Mouse (Mus musculus): ENCODE data around the gene Ppp1cb. TPM values are rescaled to one million over a fixed set of nuclear protein-coding genes. Genes with fewer than 3 reads are reported as not detected.
A peak's percentile ranks its signal among the peaks of the same experiment; 100 is the strongest.

Gene Ppp1cb
- polyA plus RNA-seq, 1 experiment from 2014 or later = 110 TPM

DNA sequence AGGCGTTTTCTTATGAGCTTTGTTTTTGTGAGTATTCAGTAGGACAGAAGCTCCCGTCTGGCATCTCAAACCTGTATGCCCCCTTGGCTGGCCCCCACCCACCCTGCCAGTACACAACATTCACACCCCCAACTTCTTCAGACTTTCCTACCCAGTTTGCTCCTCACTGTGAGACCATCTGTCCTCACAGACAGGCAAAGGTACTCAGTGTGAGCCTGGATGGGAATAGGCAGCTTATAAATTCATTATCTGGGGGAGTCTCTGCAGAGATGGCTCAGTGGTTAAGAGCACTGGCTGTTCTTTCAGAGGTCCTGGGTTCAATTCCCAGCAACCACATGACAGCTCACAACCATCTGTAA, 20.1 kb upstream of the Ppp1cb start:
- H3K27me3 ChIP-seq (ENCODE audit: control insufficient read depth, insufficient read depth, low read depth, low read length) = no peaks in the 10 kb centered on the region
- H3K9me3 ChIP-seq (replicated peaks; ENCODE audit: control insufficient read depth, low read length) = no peaks in the 10 kb centered on the region
- no peak overlapping the region for H3K4me3 ChIP-seq (ENCODE audit: low read depth, low read length)
- H3K4me2 ChIP-seq (ENCODE audit: low read depth, low read length) = no peak overlapping the region
- no peaks in the 10 kb centered on the region for H3K36me3 ChIP-seq (ENCODE audit: control insufficient read depth, insufficient read depth)
- 45% methylated on average over 2 of the region's 2 CpGs for WGBS (ENCODE audit: insufficient replicate concordance)
- no peaks in the 10 kb centered on the region for H3K4me1 ChIP-seq (ENCODE audit: control insufficient read depth, low read depth, low read length)
- no peak overlapping the region; the same call in 1 of the 2 replicates for H3K27ac ChIP-seq (ENCODE audit: low read length)
- ATAC-seq (ENCODE audit: low read depth) = no peak
- no peak overlapping the region for H3K9ac ChIP-seq (ENCODE audit: low read depth, low read length)

DNA sequence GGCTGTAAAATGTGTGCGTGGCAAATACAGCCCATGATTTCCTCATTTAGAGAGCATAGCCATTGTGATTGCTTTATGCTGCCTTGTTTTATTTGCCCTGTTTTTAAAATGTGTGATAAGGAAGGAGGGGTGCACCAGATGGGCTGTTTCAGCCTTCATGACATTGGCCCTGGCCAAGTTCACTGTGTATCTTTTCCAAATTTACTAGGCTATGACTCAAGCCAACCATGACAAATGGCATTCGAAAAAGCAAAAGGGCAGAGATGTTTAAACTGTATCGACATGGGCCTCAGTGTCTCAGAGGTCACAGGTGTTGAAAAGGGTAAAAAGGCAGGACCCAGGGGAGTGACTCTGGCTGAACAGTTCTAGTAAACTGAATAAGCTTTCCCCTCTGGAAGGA, 17.3 kb upstream of the Ppp1cb start:
- no peaks in the 10 kb centered on the region for H3K4me1 ChIP-seq (ENCODE audit: control insufficient read depth, low read depth, low read length)
- H3K9ac ChIP-seq (ENCODE audit: low read depth, low read length) = no peak overlapping the region
- no peaks in the 10 kb centered on the region for H3K9me3 ChIP-seq (replicated peaks; ENCODE audit: control insufficient read depth, low read length)
- WGBS (ENCODE audit: insufficient replicate concordance) = 63% methylated on average over 3 of the region's 3 CpGs
- no peak overlapping the region for H3K4me2 ChIP-seq (ENCODE audit: low read depth, low read length)
- no peaks in the 10 kb centered on the region for H3K27me3 ChIP-seq (ENCODE audit: control insufficient read depth, insufficient read depth, low read depth, low read length)
- H3K36me3 ChIP-seq (ENCODE audit: control insufficient read depth, insufficient read depth) = no peaks in the 10 kb centered on the region
- H3K27ac ChIP-seq (ENCODE audit: low read length) = no peak overlapping the region
- H3K4me3 ChIP-seq (ENCODE audit: low read depth, low read length) = no peak overlapping the region
- ATAC-seq (ENCODE audit: low read depth) = no peak

DNA sequence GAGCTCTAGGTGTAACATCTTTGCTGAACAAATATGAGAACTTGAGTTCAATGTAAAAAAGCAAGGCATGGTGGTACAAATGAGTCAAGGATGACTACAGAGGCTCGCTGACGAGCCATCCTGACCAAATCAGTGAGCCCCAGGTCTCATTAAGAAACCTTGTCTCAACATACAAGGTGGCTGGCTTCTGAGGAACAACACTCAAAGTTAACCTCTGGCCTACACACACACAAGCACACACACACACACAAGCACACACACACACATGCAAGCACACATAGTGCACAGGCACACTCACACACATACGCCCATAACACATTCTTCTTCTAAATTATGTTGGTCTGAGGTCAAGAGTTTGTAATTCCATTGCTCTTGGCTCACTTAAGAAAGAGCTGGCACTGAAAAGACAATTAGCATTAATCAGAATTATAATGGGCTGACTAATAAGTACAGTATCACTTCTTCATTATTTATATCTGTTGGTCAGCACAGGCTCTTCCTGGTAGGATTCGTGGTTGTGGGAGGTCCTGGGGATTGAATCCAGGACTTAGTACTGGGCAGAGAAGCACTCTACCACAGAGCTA, 16.6 kb upstream of the Ppp1cb start:
- ATAC-seq (ENCODE audit: low read depth) = no peak
- no peak overlapping the region for H3K4me2 ChIP-seq (ENCODE audit: low read depth, low read length)
- H3K4me1 ChIP-seq (ENCODE audit: control insufficient read depth, low read depth, low read length) = no peaks in the 10 kb centered on the region
- no peaks in the 10 kb centered on the region for H3K36me3 ChIP-seq (ENCODE audit: control insufficient read depth, insufficient read depth)
- H3K4me3 ChIP-seq (ENCODE audit: low read depth, low read length) = no peak overlapping the region
- H3K9me3 ChIP-seq (replicated peaks; ENCODE audit: control insufficient read depth, low read length) = no peaks in the 10 kb centered on the region
- 64% methylated on average over 4 of the region's 4 CpGs for whole genome bisulfite sequencing (ENCODE audit: insufficient replicate concordance)
- no peak overlapping the region for H3K27ac ChIP-seq (ENCODE audit: low read length)
- H3K27me3 ChIP-seq (ENCODE audit: control insufficient read depth, insufficient read depth, low read depth, low read length) = no peaks in the 10 kb centered on the region
- H3K9ac ChIP-seq (ENCODE audit: low read depth, low read length) = no peak overlapping the region

DNA sequence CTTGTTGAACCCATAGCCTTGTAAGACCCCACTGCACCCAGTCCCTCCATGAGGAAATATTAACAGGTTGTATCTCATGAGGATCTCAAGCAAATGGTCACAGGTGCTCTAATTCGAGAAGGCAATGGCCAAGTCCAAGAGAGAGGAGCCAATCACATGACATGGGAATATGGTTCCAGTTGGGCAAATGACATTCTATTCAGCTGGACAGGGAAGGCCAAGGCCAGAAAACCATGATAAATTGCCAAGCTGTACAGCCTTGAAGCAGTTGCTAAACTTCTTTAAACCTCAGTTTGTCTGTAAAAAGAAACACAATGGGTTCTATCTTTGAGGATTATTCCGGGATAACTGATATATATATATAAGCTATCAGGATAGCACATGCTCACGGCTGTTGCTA, 14.7 kb upstream of the Ppp1cb start:
- no peaks in the 10 kb centered on the region for H3K36me3 ChIP-seq (ENCODE audit: control insufficient read depth, insufficient read depth)
- H3K27ac ChIP-seq (ENCODE audit: low read length) = no peak overlapping the region
- no peaks in the 10 kb centered on the region for H3K4me1 ChIP-seq (ENCODE audit: control insufficient read depth, low read depth, low read length)
- no peak overlapping the region for H3K9ac ChIP-seq (ENCODE audit: low read depth, low read length)
- 63% methylated on average over 3 of the region's 3 CpGs for WGBS (ENCODE audit: insufficient replicate concordance)
- H3K4me3 ChIP-seq (ENCODE audit: low read depth, low read length) = no peak overlapping the region
- no peak for ATAC-seq (ENCODE audit: low read depth)
- no peak overlapping the region for H3K4me2 ChIP-seq (ENCODE audit: low read depth, low read length)
- H3K9me3 ChIP-seq (replicated peaks; ENCODE audit: control insufficient read depth, low read length) = no peaks in the 10 kb centered on the region
- H3K27me3 ChIP-seq (ENCODE audit: control insufficient read depth, insufficient read depth, low read depth, low read length) = no peaks in the 10 kb centered on the region

DNA sequence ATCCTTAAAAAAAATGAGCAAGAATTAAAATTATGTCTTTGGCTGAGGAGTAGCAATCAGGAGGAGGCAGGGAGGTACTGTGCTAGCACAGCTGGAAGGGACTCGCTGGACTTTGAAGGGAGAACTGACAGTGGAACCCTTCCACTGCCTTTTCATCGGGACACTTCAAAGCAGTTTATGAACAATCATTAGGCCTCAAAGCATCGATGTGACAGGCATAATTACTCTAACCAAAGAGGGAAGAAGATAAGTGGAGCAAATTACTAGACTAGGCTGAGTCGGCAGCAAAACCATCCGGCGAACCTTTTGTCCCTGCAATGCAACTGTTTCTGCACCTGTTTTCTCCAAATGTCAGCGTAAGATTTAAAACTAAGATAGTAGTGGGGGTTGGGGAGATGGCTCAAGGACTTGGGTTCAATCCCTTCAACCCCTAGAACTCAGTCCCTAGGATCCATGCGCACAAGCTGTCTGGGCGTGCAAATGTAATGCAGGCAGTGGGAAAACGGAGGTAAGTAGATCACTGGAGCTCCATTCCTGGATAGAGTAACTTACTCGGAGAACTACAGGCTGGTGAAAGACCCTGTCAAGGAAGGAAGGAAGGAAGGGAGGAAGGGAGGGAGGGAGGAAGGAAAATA, 13.2 kb upstream of the Ppp1cb start:
- no peak overlapping the region for H3K9ac ChIP-seq (ENCODE audit: low read depth, low read length)
- ATAC-seq (ENCODE audit: low read depth) = no peak
- no peaks in the 10 kb centered on the region for H3K27me3 ChIP-seq (ENCODE audit: control insufficient read depth, insufficient read depth, low read depth, low read length)
- H3K4me2 ChIP-seq (ENCODE audit: low read depth, low read length) = no peak overlapping the region
- no peaks in the 10 kb centered on the region for H3K4me1 ChIP-seq (ENCODE audit: control insufficient read depth, low read depth, low read length)
- no peaks in the 10 kb centered on the region for H3K9me3 ChIP-seq (replicated peaks; ENCODE audit: control insufficient read depth, low read length)
- H3K27ac ChIP-seq (ENCODE audit: low read length) = no peak overlapping the region
- no peak overlapping the region for H3K4me3 ChIP-seq (ENCODE audit: low read depth, low read length)
- no peaks in the 10 kb centered on the region for H3K36me3 ChIP-seq (ENCODE audit: control insufficient read depth, insufficient read depth)
- WGBS (ENCODE audit: insufficient replicate concordance) = 59% methylated on average over 11 of the region's 11 CpGs

DNA sequence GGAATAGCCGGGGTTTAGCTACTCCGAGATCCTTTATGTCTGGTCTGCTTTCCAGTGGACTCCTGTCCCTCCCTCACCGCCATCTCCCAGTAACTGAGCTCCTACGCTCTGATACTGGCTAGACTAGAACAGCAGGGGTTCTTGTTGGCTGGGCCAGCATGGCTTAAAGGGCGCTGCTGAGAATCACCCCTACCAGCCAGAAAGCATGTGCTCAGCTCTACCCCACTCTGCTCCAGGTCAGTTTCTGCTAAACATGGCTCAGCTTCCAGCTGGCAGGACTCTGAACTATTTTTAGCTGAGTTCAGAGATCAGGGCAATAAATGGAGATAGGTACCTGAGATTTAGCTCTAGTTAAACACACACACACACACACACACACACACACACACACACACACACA, 12.2 kb upstream of the Ppp1cb start:
- Histone ChIP-seq H3K9me3 (replicated peaks; ENCODE audit: control insufficient read depth, low read length) (no peaks in the 10 kb centered on the region), H3K27ac (ENCODE audit: low read length) (no peak overlapping the region), H3K9ac (ENCODE audit: low read depth, low read length) (no peak overlapping the region), H3K4me3 (ENCODE audit: low read depth, low read length) (no peak overlapping the region), H3K4me1 (ENCODE audit: control insufficient read depth, low read depth, low read length) (no peaks in the 10 kb centered on the region), H3K4me2 (ENCODE audit: low read depth, low read length) (no peak overlapping the region), H3K27me3 (ENCODE audit: control insufficient read depth, insufficient read depth, low read depth, low read length) (no peaks in the 10 kb centered on the region), H3K36me3 (ENCODE audit: control insufficient read depth, insufficient read depth) (no peaks in the 10 kb centered on the region)
- peak; percentile 55 for ATAC-seq (ENCODE audit: low read depth)
- WGBS (ENCODE audit: insufficient replicate concordance) = 74% methylated on average over 5 of the region's 5 CpGs

DNA sequence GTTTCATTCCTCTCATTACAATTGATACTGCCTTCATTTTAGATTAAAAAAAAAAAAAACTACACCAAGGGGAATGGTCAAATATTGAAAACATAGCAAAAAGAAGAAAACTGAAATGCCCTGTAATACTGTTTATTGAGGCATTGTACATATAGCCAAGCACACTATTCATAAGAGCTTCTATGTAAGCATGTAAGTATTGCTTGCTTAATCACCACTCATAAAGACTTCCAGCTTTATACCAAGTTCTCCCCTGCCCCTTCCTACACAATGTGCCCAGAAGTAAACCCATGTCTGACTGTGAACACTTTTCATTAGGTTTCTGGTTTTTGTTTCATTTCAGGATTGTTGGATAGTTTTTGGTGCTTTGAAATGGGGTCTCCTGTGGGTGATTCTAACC, 11.8 kb upstream of the Ppp1cb start:
- H3K4me2 ChIP-seq (ENCODE audit: low read depth, low read length) = no peak overlapping the region
- no peak for ATAC-seq (ENCODE audit: low read depth)
- no peaks in the 10 kb centered on the region for H3K27me3 ChIP-seq (ENCODE audit: control insufficient read depth, insufficient read depth, low read depth, low read length)
- H3K27ac ChIP-seq (ENCODE audit: low read length) = no peak overlapping the region
- no peaks in the 10 kb centered on the region for H3K4me1 ChIP-seq (ENCODE audit: control insufficient read depth, low read depth, low read length)
- no peaks in the 10 kb centered on the region for H3K36me3 ChIP-seq (ENCODE audit: control insufficient read depth, insufficient read depth)
- no peak overlapping the region for H3K9ac ChIP-seq (ENCODE audit: low read depth, low read length)
- no peak overlapping the region for H3K4me3 ChIP-seq (ENCODE audit: low read depth, low read length)
- no peaks in the 10 kb centered on the region for H3K9me3 ChIP-seq (replicated peaks; ENCODE audit: control insufficient read depth, low read length)

DNA sequence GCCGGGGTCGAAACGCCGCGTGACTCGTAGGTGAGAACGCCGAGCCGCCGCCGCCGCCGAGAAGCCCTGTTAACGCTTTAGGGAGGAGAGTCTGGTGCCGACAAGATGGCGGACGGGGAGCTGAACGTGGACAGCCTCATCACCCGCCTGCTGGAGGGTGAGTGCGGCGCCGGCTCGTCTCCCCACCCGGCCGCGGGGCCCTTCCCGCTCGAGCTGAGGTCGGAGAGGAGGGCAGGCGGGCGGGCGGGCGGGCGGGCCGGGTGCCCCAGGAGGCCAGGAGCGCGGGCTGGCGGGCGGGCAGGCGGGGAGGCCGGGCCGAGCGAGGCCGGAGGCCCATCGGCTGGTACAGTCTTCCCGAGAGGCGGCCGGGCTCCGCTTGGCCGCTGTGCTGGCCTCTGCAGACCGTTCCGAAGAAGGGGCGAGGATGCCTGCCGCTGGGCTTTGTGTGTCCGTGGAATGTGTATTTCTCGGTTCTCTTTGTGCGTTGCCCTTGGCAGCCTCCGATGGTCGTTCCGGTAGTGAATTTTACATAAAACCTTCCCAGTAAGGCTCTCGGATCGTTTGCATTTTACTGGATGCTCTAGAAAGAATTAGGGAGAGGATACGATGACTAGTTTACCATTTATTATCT, 723 bp downstream of the Ppp1cb start:
- under 1% methylated on average over 41 of the region's 63 CpGs for WGBS (ENCODE audit: insufficient replicate concordance)
- H3K9ac ChIP-seq (ENCODE audit: low read depth, low read length) = peak overlapping the region; percentile 100

DNA sequence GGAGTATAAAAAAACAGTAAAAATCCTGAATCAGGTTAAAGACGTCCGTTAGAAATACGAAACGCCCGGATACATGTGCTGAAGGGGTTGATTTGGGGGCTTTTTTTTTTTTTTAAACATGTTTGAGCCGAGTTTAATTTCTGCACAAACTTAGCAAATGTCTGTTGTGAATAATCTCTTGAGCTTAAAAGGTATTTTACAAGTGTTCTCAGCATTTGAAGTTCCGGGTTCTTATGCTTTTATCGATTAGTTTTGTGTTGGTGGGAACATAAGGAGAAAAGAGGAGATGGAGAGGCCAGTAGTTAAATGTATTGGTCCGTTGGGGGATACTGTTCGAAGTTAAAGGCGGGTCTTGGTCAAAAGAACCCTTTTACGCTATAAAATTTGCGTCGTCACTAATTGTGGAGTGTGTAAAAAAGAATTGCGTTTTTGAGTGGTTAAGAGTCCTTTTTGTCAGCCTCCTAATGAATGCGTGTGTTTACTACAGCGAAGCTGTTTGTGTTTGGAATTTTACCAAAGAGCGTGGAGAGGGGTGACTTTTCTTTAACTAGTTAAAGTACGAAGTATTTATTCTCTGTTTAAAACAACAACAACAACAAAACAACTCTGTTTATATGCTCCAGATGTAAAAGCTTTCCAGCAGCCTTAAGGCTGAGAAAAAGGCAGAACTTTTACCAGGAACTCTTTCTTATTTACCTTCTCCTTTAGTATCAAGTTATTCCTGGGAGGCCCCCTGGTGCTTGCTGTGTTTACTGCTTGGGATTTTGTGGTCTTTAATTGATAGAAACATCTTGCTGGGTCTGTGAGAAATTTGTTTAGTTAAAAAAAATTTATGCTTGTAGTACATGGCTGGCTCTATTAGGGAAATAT, 1.5 kb downstream of the Ppp1cb start:
- no peak for ATAC-seq (ENCODE audit: low read depth)
- under 1% methylated on average over 19 of the region's 19 CpGs for WGBS (ENCODE audit: insufficient replicate concordance)
- Histone ChIP-seq H3K9ac (ENCODE audit: low read depth, low read length) (peak overlapping the region; percentile 100), H3K27me3 (ENCODE audit: control insufficient read depth, insufficient read depth, low read depth, low read length) (no peaks in the 10 kb centered on the region), H3K9me3 (replicated peaks; ENCODE audit: control insufficient read depth, low read length) (no peaks in the 10 kb centered on the region), H3K27ac (ENCODE audit: low read length) (peak overlapping the region; percentile 99), H3K36me3 (ENCODE audit: control insufficient read depth, insufficient read depth) (no peaks in the 10 kb centered on the region), H3K4me1 (ENCODE audit: control insufficient read depth, low read depth, low read length) (peaks cover 22% of the 10 kb centered on the region), H3K4me3 (ENCODE audit: low read depth, low read length) (peak overlapping the region; percentile 97), H3K4me2 (ENCODE audit: low read depth, low read length) (peak overlapping the region; percentile 59)

More for the DNA sequence above, 723 bp downstream of the Ppp1cb start:
- H3K36me3 ChIP-seq (ENCODE audit: control insufficient read depth, insufficient read depth) = no peaks in the 10 kb centered on the region
- H3K4me2 ChIP-seq (ENCODE audit: low read depth, low read length) = peak overlapping the region; percentile 59
- no peaks in the 10 kb centered on the region for H3K27me3 ChIP-seq (ENCODE audit: control insufficient read depth, insufficient read depth, low read depth, low read length)
- H3K4me3 ChIP-seq (ENCODE audit: low read depth, low read length) = peak overlapping the region; percentile 97
- H3K4me1 ChIP-seq (ENCODE audit: control insufficient read depth, low read depth, low read length) = peaks cover 22% of the 10 kb centered on the region
- peak; percentile 32 for ATAC-seq (ENCODE audit: low read depth)
- peak overlapping the region; percentile 99 for H3K27ac ChIP-seq (ENCODE audit: low read length)
- no peaks in the 10 kb centered on the region for H3K9me3 ChIP-seq (replicated peaks; ENCODE audit: control insufficient read depth, low read length)

All from liver, embryonic 16.5 days (tissue).